Mouse (Mus musculus) stomach, embryonic 14.5 days (tissue): ENCODE data around the gene Gemin7. TPM values are rescaled to one million over a fixed set of nuclear protein-coding genes. Genes with fewer than 3 reads are reported as not detected.

ENCODE experiments used
- ATAC-seq: fragments of 200-750 bp; cut with Nextera tagmentation; 2 replicates; pipeline ENCODE4 v1.8.0; 2017; ENCODE audit warnings: low read depth, moderate TSS enrichment; ENCODE audit not compliant: insufficient number of reproducible peaks, insufficient read depth, low FRiP score
- H3K27ac ChIP-seq: fragments of 300-500 bp; sonication (generic); 2 replicates; pipeline ENCODE4 v1.5.1; 2014; ENCODE audit warnings: mild to moderate bottlenecking, low read length, moderate library complexity, mixed read lengths
- H3K27me3 ChIP-seq: fragments of 300-500 bp; sonication (generic); 2 replicates; pipeline ENCODE4 v1.6.1; 2014; ENCODE audit warnings: low read length, control low read depth, mixed read lengths; ENCODE audit not compliant: control insufficient read depth, insufficient read depth
- H3K36me3 ChIP-seq: fragments of 300-500 bp; sonication (generic); 2 replicates; pipeline ENCODE4 v1.6.1; 2014; ENCODE audit warnings: mild to moderate bottlenecking, control low read depth, low read length, moderate library complexity, mixed read lengths; ENCODE audit not compliant: control insufficient read depth, insufficient read depth
- H3K4me1 ChIP-seq: fragments of 300-500 bp; sonication (generic); 2 replicates; pipeline ENCODE4 v1.6.1; 2014; ENCODE audit warnings: low read length, control low read depth, mixed read lengths; ENCODE audit not compliant: control insufficient read depth, insufficient read depth
- H3K4me2 ChIP-seq: fragments of 300-500 bp; sonication (generic); replicated peaks from 2 replicates; pipeline ENCODE4 v1.6.1; 2014; ENCODE audit warnings: low read depth, low read length, control low read depth
- H3K4me3 ChIP-seq: fragments of 300-500 bp; sonication (generic); 2 replicates; pipeline ENCODE4 v1.5.1; 2014; ENCODE audit warnings: low read depth, low read length, control low read depth
- H3K9ac ChIP-seq: fragments of 300-500 bp; sonication (generic); replicated peaks from 2 replicates; pipeline ENCODE4 v1.6.1; 2014; ENCODE audit warnings: low read depth, mild to moderate bottlenecking, control low read depth, low read length, moderate library complexity, mixed read lengths
- H3K9me3 ChIP-seq: fragments of 300-500 bp; sonication (generic); 2 replicates; pipeline ENCODE4 v1.6.1; 2016; ENCODE audit warnings: low read depth, low read length, control low read depth; ENCODE audit not compliant: control insufficient read depth
- WGBS: fragments of 180-500 bp; shearing (Covaris S2); extraction: QIAGEN DNeasy Blood & Tissue Kit; methylation state at CpG from one replicate; pipeline ENCODE4 v1.1.7; 2014; 5-methylcytosine and 5-hydroxymethylcytosine counted together
- polyA plus RNA-seq: library from polyadenylated mRNA; unstranded; fragments of >200 nt; fragmentation: Nextera tagmentation; extraction: Ambion mirVana; gene quantifications from 2 replicates; pipeline ENCODE4 v1.2.1, GENCODE M21; 2014

Gemin7 gene
- polyA plus RNA-seq, 1 experiment from 2014 or later: 180 TPM

- H3K4me3 ChIP-seq: no peak overlapping the region
- no peak overlapping the region for H3K9ac ChIP-seq
- H3K27me3 ChIP-seq: no peaks in the 10 kb centered on the region
- ATAC-seq: no peak
- no peak overlapping the region for H3K27ac ChIP-seq
- H3K4me1 ChIP-seq: no peaks in the 10 kb centered on the region
- H3K9me3 ChIP-seq: no peaks in the 10 kb centered on the region
- H3K4me2 ChIP-seq: no peak overlapping the region
- WGBS: 80% methylated on average over 44 of the region's 46 CpGs
- peaks cover 77% of the 10 kb centered on the region for H3K36me3 ChIP-seq
Observed at GRCm38 (mm10) chr7:19586269-19586668, 8.9 kb upstream of the Gemin7 start.

GRCm38 (mm10) chr7:19580634-19581033, 3.2 kb upstream of the Gemin7 start:
- Histone ChIP-seq H3K4me3 (no peak overlapping the region), H3K36me3 (peaks cover 44% of the 10 kb centered on the region), H3K27me3 (peaks cover 11% of the 10 kb centered on the region), H3K9ac (no peak overlapping the region), H3K9me3 (no peaks in the 10 kb centered on the region), H3K27ac (peak overlapping the region; percentile 58; the same call in 1 of the 2 replicates), H3K4me1 (peaks cover 10% of the 10 kb centered on the region; the same call in 1 of the 2 replicates), H3K4me2 (no peak overlapping the region)
- WGBS: 78% methylated on average over 8 of the region's 8 CpGs
- ATAC-seq: no peak

GRCm38 (mm10) chr7:19579751-19580150, 2.4 kb upstream of the Gemin7 start:
- Histone ChIP-seq H3K27me3 (peaks cover 15% of the 10 kb centered on the region), H3K36me3 (peaks cover 39% of the 10 kb centered on the region), H3K9ac (no peak overlapping the region), H3K9me3 (no peaks in the 10 kb centered on the region), H3K4me2 (no peak overlapping the region), H3K27ac (peak overlapping the region; percentile 58; the same call in 1 of the 2 replicates), H3K4me3 (no peak overlapping the region), H3K4me1 (peaks cover 10% of the 10 kb centered on the region; the same call in 1 of the 2 replicates)
- ATAC-seq: no peak
- 87% methylated on average over 10 of the region's 10 CpGs for WGBS

- Histone ChIP-seq H3K4me1 (peaks cover 10% of the 10 kb centered on the region; the same call in 1 of the 2 replicates), H3K27me3 (peaks cover 15% of the 10 kb centered on the region), H3K9ac (no peak overlapping the region), H3K4me3 (no peak overlapping the region), H3K4me2 (no peak overlapping the region), H3K27ac (no peak overlapping the region), H3K9me3 (no peaks in the 10 kb centered on the region), H3K36me3 (peaks cover 25% of the 10 kb centered on the region)
- ATAC-seq: no peak
- 58% methylated on average over 4 of the region's 4 CpGs for WGBS
Observed at GRCm38 (mm10) chr7:19578436-19578835, 1.0 kb upstream of the Gemin7 start.

GRCm38 (mm10) chr7:19577877-19578414, 551 bp upstream of the Gemin7 start:
- peaks cover 23% of the 10 kb centered on the region for H3K36me3 ChIP-seq
- peaks cover 10% of the 10 kb centered on the region; the same call in 1 of the 2 replicates for H3K4me1 ChIP-seq
- 0 out of 2 replicates have a peak overlapping the region, but pooled peaks have one; percentile 28 for H3K9ac ChIP-seq
- H3K4me2 ChIP-seq: peak overlapping the region; percentile 73
- H3K27ac ChIP-seq: no peak overlapping the region
- 14% methylated on average over 10 of the region's 10 CpGs for WGBS
- H3K9me3 ChIP-seq: no peaks in the 10 kb centered on the region
- no peak for ATAC-seq
- H3K4me3 ChIP-seq: peak overlapping the region; percentile 34
- H3K27me3 ChIP-seq: peaks cover 15% of the 10 kb centered on the region

GRCm38 (mm10) chr7:19575559-19575958, 1.8 kb downstream of the Gemin7 start:
- no peak overlapping the region for H3K4me3 ChIP-seq
- no peak overlapping the region for H3K9ac ChIP-seq
- no peak overlapping the region for H3K27ac ChIP-seq
- H3K9me3 ChIP-seq: no peaks in the 10 kb centered on the region
- peaks cover 22% of the 10 kb centered on the region for H3K4me1 ChIP-seq
- H3K27me3 ChIP-seq: peaks cover 15% of the 10 kb centered on the region
- peaks cover 6% of the 10 kb centered on the region; the same call in 1 of the 2 replicates for H3K36me3 ChIP-seq
- no peak for ATAC-seq
- H3K4me2 ChIP-seq: no peak overlapping the region
- 55% methylated on average over 3 of the region's 3 CpGs for WGBS

GRCm38 (mm10) chr7:19573776-19574140, 3.6 kb downstream of the Gemin7 start:
- WGBS: 19% methylated on average over 16 of the region's 16 CpGs
- Histone ChIP-seq H3K27me3 (peaks cover 15% of the 10 kb centered on the region), H3K36me3 (peaks cover 7% of the 10 kb centered on the region; the same call in 1 of the 2 replicates), H3K4me1 (peaks cover 22% of the 10 kb centered on the region), H3K27ac (peak overlapping the region; percentile 85; the same call in 1 of the 2 replicates), H3K9ac (peak overlapping the region; percentile 80), H3K4me2 (peak overlapping the region; percentile 89), H3K9me3 (no peaks in the 10 kb centered on the region), H3K4me3 (peak overlapping the region; percentile 74)
- no peak for ATAC-seq

- H3K9me3 ChIP-seq: no peaks in the 10 kb centered on the region
- H3K4me2 ChIP-seq: peak overlapping the region; percentile 89
- H3K4me3 ChIP-seq: peak overlapping the region; percentile 74
- H3K4me1 ChIP-seq: peaks cover 22% of the 10 kb centered on the region
- peaks cover 12% of the 10 kb centered on the region for H3K27me3 ChIP-seq
- peaks cover 9% of the 10 kb centered on the region; the same call in 1 of the 2 replicates for H3K36me3 ChIP-seq
- H3K27ac ChIP-seq: peak overlapping the region; percentile 85
- ATAC-seq: peak; percentile 85
- WGBS: under 1% methylated on average over 53 of the region's 53 CpGs
- H3K9ac ChIP-seq: peak overlapping the region; percentile 80
Observed at GRCm38 (mm10) chr7:19572926-19573775, 4.2 kb downstream of the Gemin7 start.
